In genomic region chr10:65179101-65179500, GRCm38 (mm10) we compare ENCODE assay signal across 22 mouse cellular contexts.
DNase-seq lines count a peak whose midpoint lies in the region; ATAC-seq lines count a peak whose summit lies in the region.
"Had no signal": no experiment of that assay in that cellular context is flagged by ENCODE, and none has a peak within 500 bp of the region (broad histone marks: within the 10 kb centered on the region; RNA-seq: fewer than 3 reads in every experiment).

No protein-coding gene starts in this region.

- H3K9ac ChIP-seq in heart, embryonic 11.5 days (ENCODE audit: low read depth, low read length), result no peak overlapping the region
- H3K9ac ChIP-seq: embryonic facial prominence, embryonic 12.5 days; hindbrain, embryonic 15.5 days; limb, embryonic 15.5 days; neural tube, embryonic 15.5 days had no signal

- H3K27me3 ChIP-seq in heart, embryonic 11.5 days (ENCODE audit: control insufficient read depth, insufficient read depth, low read length), result no peaks in the 10 kb centered on the region
- H3K27me3 ChIP-seq: CH12.LX; embryonic facial prominence, embryonic 12.5 days; hindbrain, embryonic 15.5 days; limb, embryonic 15.5 days; neural tube, embryonic 15.5 days had no signal

- H3K36me3 ChIP-seq in heart, embryonic 11.5 days (ENCODE audit: control insufficient read depth, insufficient read depth, low read length), result no peaks in the 10 kb centered on the region
- H3K36me3 ChIP-seq: embryonic facial prominence, embryonic 12.5 days; hindbrain, embryonic 15.5 days; limb, embryonic 15.5 days; neural tube, embryonic 15.5 days had no signal

- no peak overlapping the region for H3K27ac ChIP-seq in heart, embryonic 11.5 days (ENCODE audit: low read depth, low read length)
- H3K27ac ChIP-seq: embryonic facial prominence, embryonic 12.5 days; hindbrain, embryonic 15.5 days; limb, embryonic 15.5 days; neural tube, embryonic 15.5 days had no signal

- H3K4me3 ChIP-seq in heart, embryonic 11.5 days (ENCODE audit: low read depth, low read length), result no peak overlapping the region
- H3K4me3 ChIP-seq: embryonic facial prominence, embryonic 12.5 days; hindbrain, embryonic 15.5 days; limb, embryonic 15.5 days; myocyte; neural tube, embryonic 15.5 days had no signal

- H3K4me2 ChIP-seq in heart, embryonic 11.5 days, result no peak overlapping the region
- H3K4me2 ChIP-seq: embryonic facial prominence, embryonic 12.5 days; hindbrain, embryonic 15.5 days; limb, embryonic 15.5 days; neural tube, embryonic 15.5 days had no signal

- no peaks in the 10 kb centered on the region for H3K9me3 ChIP-seq in heart, embryonic 11.5 days (replicated peaks; ENCODE audit: control insufficient read depth, low read length)
- H3K9me3 ChIP-seq: embryonic facial prominence, embryonic 12.5 days; hindbrain, embryonic 15.5 days; limb, embryonic 15.5 days; neural tube, embryonic 15.5 days had no signal

- H3K4me1 ChIP-seq in heart, embryonic 11.5 days (ENCODE audit: control insufficient read depth, insufficient read depth, low read length), result no peaks in the 10 kb centered on the region
- H3K4me1 ChIP-seq: embryonic facial prominence, embryonic 12.5 days; hindbrain, embryonic 15.5 days; limb, embryonic 15.5 days; neural tube, embryonic 15.5 days had no signal

- no peak for ATAC-seq in heart, embryonic 11.5 days (replicated peaks; ENCODE audit: insufficient number of reproducible peaks, low FRiP score, low TSS enrichment)
- ATAC-seq: intestine, embryonic 16.5 days had no signal

- peak; percentile 7 for DNase-seq in cerebellum, adult 8-10 months
- no peak for DNase-seq in cerebellum, adult 11 months
- peak; percentile 5 to 36 for DNase-seq in layer of hippocampus, adult 18-20 months (ENCODE audit: low spot score in 2 of 2)
- DNase-seq in layer of hippocampus, postnatal 25 days (ENCODE audit: extremely low spot score in 1 of 2, low spot score in 1 of 2), result no peak
- peak; percentile 13 to 48 for DNase-seq in cerebellum, postnatal 25 days
- DNase-seq in layer of hippocampus, adult 9-11 months, result peak; percentile 16
- DNase-seq in right cerebral cortex, postnatal 4 days, result no peak
- DNase-seq: adrenal gland, postnatal 25 days; gastrocnemius, postnatal 14 days; heart, adult 18-20 months; heart, postnatal 36 days; lung, postnatal 14 days; midbrain, embryonic 14.5 days; thymus, adult 18-20 months had no signal

Comparison
In these comparisons a context has a peak if more than half of its experiments do, and no peak if none do; other contexts are left out.
1. DNase-seq: peak in cerebellum, adult 8-10 months (single experiment), layer of hippocampus, adult 18-20 months (2 of 2), cerebellum, postnatal 25 days (2 of 2) and layer of hippocampus, adult 9-11 months (single experiment); none in cerebellum, adult 11 months (single experiment), layer of hippocampus, postnatal 25 days (0 of 2) and right cerebral cortex, postnatal 4 days (single experiment).